Mouse (Mus musculus): ENCODE measurements around the gene Itga4.

GRCm38 (mm10) chr2:79244743-79245142, 10.5 kb upstream of the Itga4 start:
- TF ChIP-seq CTCF (conservative IDR thresholded peaks at IDR 0.05; ENCODE audit: low read length) (no peak), NANOG (IDR thresholded peaks at IDR 0.05; ENCODE audit: borderline replicate concordance, low read length) (no peak)
